Mouse (Mus musculus): ENCODE data around the gene Echdc1.
A peak's percentile ranks its signal among the peaks of the same experiment; 100 is the strongest.
"Not testable (repeated sequence)": the region's sequence is repeated elsewhere in the genome, so short reads cannot be mapped to it uniquely, and the experiment has no call there.

Gene Echdc1

DNA sequence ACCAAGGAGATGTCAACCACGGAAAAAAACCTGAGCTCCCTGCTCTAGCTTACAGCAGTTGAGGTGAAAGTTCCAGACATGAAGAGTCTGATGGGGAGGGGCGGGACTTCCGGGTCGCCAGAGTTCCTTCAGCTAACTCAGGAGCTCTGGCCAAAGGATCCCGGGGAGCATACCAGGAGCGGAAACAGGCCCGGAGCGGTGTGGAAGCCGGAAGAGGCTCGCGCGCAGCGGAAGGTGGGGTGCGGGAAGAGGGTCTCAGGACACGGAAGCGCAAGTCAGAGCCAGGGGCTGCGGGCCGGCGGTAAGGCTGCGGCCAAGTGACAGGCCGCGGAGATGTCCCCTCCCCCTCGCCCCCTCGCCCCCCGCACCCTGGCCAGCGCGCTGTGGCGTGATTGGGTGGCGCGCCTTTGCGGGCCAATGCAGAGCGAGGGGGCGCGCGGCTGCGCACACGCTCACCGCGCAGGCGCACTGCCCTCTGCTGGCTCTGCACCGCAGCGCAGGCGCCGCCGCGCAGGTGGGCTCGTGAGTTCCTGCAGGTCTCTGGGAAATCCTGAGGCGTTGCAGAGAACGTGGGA is at the start of gene Echdc1:
Gene Echdc1 (plus strand): TSS at position 103 of the 575 bp plus-strand sequence.
- peak; percentile 96 for ATAC-seq (ENCODE audit: low TSS enrichment)

- ATAC-seq (ENCODE audit: low TSS enrichment), result no peak
Measured at GRCm38 (mm10) chr10:29281736-29282135, 31.2 kb upstream of the Echdc1 start.

DNA sequence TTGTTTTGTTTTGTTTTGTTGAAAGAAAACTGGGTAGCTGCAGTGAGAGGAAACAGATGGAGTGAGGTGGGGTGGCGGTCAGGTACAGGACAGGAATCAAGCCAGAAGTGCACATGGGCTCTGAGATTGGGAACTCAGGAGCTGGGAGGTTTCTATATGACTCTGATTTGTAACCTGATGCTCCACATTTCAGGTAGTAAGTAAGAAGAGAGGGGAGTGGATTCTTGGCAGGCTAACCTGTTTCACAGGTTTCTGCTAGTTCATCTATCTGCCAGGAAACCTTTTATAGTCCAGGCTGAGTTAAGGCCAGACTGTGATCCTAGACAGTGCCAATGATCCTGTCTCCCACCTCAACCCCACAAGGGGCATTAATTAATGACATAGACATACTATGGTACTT is 27.2 kb upstream of the Echdc1 start:
- ATAC-seq (ENCODE audit: low TSS enrichment), result no peak

- no peak for ATAC-seq (ENCODE audit: low TSS enrichment)
Measured at GRCm38 (mm10) chr10:29302230-29302629, 10.7 kb upstream of the Echdc1 start.

DNA sequence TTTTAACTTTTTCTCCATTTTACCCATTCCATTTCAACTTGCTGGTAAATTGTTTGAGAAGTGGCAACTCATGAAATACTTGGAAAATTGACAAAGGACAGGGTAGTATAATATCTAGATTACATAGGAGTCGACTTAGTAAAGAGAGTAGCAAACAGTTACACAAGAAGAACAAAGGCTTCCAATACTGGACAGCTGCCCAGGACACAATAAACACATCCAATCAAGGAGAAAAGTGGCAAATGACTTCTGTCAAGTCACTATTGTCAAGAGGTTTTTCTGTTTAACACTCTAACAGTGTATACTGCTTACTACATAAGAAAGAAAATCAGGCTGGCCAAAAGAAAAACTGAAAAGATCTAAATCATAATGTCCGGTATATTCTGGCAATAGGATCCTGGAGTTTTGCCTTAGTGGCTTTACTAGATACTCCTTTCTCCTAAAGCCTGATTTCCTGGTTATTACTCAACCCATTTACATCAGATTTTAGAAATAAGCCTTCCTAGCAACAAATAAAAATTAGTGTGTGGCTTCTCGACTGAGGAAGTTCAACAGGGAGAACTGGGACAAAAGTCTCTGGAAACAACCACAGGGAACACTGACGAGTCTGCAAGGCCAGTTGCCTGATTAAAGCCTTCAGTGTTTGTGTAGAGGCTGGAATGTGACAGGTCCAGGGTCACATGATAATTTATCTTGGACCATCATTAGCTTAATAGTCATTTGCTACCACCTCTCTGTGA is 1.3 kb upstream of the Echdc1 start:
- no peak for ATAC-seq (ENCODE audit: low TSS enrichment)

GRCm38 (mm10) chr10:29313905-29314304 is 939 bp downstream of the Echdc1 start:
- peak; percentile 3; the same call in 1 of the 2 replicates for ATAC-seq (ENCODE audit: low TSS enrichment)

- no peak for ATAC-seq (ENCODE audit: low TSS enrichment)
Measured at GRCm38 (mm10) chr10:29324817-29325216, 11.9 kb downstream of the Echdc1 start.

DNA sequence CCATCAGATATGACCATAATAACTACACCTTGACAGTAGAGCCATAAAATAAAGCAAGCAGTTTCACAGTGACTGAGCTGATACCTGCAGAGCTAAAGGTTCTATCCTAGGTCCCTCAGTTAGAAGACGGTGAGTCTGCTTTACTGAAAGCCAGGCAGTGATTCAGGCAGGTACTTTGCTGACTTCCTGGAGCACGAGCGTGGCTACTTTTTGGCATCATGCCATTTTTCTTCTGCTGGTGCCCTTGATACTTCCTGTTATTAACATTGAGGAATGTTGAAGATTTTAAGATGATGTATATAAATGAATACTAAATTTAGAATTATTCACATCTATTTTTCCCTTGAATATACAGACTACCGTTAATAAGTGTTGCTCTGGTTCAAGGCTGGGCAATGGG is 20.9 kb downstream of the Echdc1 start:
- ATAC-seq (ENCODE audit: low TSS enrichment), result no peak

- peak; percentile 67 for ATAC-seq (ENCODE audit: low TSS enrichment)
Measured at GRCm38 (mm10) chr10:29338355-29339056, 25.5 kb downstream of the Echdc1 start.

DNA sequence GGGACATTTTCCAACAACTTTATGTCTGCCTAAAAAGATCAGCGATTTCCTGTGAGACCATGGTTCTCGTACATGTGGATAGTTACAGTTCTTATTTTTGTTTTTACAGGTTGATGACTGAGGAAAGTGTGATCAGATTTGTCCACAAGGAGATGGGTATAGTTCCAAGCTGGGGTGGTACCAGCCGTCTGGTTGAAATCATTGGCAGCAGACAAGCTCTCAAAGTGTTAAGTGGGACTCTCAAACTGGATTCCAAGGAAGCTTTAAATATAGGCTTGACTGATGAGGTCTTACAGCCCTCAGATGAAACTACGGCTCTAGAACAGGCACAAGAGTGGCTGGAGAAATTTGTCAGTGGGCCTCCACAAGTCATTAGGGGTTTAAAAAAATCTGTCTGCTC is 31.3 kb downstream of the Echdc1 start:
- peak; percentile 76 for ATAC-seq (ENCODE audit: low TSS enrichment)

- ATAC-seq (ENCODE audit: low TSS enrichment), result no peak
Measured at GRCm38 (mm10) chr10:29346638-29347037, 33.7 kb downstream of the Echdc1 start.

- no peak for ATAC-seq (ENCODE audit: low TSS enrichment)
Measured at GRCm38 (mm10) chr10:29351420-29351819, 38.5 kb downstream of the Echdc1 start.

DNA sequence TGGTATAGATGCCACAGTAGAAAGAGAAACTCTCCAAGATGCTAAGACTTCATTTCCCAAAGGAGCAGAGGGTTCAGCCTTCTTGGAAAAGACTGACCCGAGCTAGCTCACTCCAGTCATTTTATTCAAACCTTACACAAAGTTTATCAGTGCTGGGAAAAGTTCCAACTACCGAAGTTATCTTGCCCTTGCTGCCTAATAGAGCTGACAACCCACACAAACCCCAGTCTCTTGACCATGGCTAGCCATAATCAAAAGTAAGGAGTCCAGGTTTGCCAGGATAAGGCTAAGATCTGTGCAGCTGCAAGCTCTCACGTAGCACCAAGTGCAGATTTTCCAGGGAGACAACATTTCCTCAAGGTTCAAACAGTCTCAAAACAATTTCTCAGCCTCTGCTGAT is 39.6 kb downstream of the Echdc1 start:
- no peak for ATAC-seq (ENCODE audit: low TSS enrichment)

GRCm38 (mm10) chr10:29354183-29354582 is 41.2 kb downstream of the Echdc1 start:
- ATAC-seq (ENCODE audit: low TSS enrichment), result peak; percentile 86

DNA sequence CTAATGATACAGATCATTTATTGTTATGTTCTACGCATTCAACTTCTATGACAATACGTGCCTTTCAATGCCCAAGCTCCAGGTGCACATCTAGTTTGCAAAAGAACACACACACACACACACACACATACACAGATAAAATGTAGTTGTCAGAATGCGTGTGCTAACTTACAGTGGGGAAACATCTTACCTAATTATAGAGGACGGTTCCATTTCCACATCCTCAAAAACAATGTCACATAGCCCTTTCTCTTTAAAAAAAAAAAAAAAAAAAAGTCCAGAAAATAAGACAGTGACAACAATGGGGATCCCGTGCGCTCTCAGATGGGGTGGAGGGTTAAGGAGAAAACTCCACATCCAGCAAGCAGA is 48.1 kb downstream of the Echdc1 start:
- no peak for ATAC-seq (ENCODE audit: low TSS enrichment)

DNA sequence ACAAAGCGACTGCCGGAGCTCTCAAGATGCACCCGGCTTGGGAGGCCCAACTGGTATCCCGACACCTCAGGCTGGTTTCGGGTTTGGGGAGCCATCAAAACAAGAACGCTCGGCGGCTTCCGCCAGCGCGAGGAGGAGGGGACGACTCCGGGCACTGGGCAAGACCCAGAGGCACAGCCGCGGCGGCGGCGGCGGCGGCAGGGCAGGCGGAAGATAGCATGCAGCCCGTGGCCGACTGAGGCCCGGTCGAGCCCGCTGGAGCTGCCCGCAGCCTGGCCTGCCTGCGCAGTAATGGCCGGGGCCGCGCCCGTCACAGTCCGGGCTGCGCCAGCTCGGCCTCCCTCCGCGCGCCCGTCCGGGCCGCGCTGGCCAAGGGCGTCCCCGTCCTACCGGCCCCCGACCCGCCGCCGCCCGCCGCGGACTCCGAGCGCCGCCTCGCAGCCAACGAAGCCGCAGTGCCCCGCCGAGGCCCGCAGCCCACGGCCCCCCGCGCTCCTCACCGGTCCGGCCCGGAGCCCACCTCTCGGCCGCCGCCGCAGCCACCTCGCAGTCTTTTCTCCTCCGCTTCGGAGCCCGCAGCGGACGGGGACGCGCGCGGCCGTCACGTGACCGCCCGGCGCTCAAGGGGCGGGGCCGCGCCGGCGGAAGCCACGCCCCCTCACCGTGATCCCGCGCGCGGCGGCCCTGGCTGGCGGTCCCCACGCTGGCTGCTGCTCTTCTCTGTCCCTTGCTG is 48.7 kb downstream of the Echdc1 start:
- peak; percentile 89 for ATAC-seq (ENCODE audit: low TSS enrichment)

- ATAC-seq (ENCODE audit: low TSS enrichment), result peak; percentile 31
Measured at GRCm38 (mm10) chr10:29362197-29362900, 49.4 kb downstream of the Echdc1 start, which contains the start of gene Rnf146. Gene Rnf146 (minus strand): TSS chr10:29362442.

GRCm38 (mm10) chr10:29374065-29374464 is 61.1 kb downstream of the Echdc1 start:
- ATAC-seq (ENCODE audit: low TSS enrichment), result no peak

- no peak for ATAC-seq (ENCODE audit: low TSS enrichment)
Measured at GRCm38 (mm10) chr10:29381558-29381957, 68.6 kb downstream of the Echdc1 start.

DNA sequence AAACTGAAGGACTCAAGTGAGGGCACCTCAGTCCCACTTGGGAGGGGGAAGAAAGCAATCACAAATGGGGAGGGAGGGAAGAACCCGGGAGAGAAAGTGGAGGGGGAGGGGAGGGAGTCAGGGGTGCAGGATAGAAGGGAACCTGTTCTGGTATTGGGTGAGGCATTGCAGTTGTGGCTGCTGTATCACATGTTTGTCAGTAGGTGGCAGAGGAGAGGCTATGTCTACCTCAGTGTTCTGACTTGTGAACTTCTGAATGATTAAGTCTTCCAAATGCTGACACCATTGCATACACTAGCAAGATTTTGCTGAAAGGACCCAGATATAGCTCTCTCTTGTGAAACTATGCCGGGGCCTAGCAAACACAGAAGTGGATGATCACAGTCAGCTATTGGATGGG is 81.9 kb downstream of the Echdc1 start:
- ATAC-seq (ENCODE audit: low TSS enrichment), result not testable (repeated sequence)
